Comparison of ENCODE assay signal across 8 mouse cellular contexts in genomic region chr13:107101598-107101997, GRCm38 (mm10).
DNase-seq lines count a peak whose midpoint lies in the region; ATAC-seq and TF ChIP-seq lines count a peak whose summit lies in the region.

No protein-coding gene starts in this region.

- H3K27ac ChIP-seq in ES-E14 (ENCODE audit: insufficient read depth, low read depth, low read length, poor library complexity, severe bottlenecking): no peak overlapping the region
- no peak overlapping the region for H3K27ac ChIP-seq in forebrain, embryonic 15.5 days (replicated peaks)
- H3K27ac ChIP-seq in layer of hippocampus, adult 2 months: no peak overlapping the region; the same call in 1 of the 2 replicates
- H3K27ac ChIP-seq in lung, embryonic 15.5 days: no peak overlapping the region

- in situ Hi-C loops in ES-E14 (cut with MboI; ENCODE audit: low sequenced_read_pairs in 2 of 2, unreplicated experiment in 2 of 2): no loop called here

- H3K4me3 ChIP-seq in ES-E14 (ENCODE audit: insufficient read depth in 1 of 2, low read depth in 1 of 2, low read length in 2 of 2, poor library complexity in 1 of 2, severe bottlenecking in 1 of 2): no peak overlapping the region
- no peak overlapping the region for H3K4me3 ChIP-seq in forebrain, embryonic 15.5 days
- H3K4me3 ChIP-seq in layer of hippocampus, adult 2 months: peak overlapping the region; percentile 45
- H3K4me3 ChIP-seq in lung, embryonic 15.5 days: 0 out of 2 replicates have a peak overlapping the region, but pooled peaks have one; percentile 17

- 21% methylated on average over 13 of the region's 13 CpGs for WGBS in forebrain, embryonic 15.5 days
- 19% methylated on average over 13 of the region's 13 CpGs for WGBS in lung, embryonic 15.5 days

- peak; percentile 73 for DNase-seq in ES-E14 (ENCODE audit: low read depth, low spot score)
- peak; percentile 28 for DNase-seq in cerebellum, adult 11-12 months
- DNase-seq in heart, postnatal 25 days (ENCODE audit: low spot score): peak; percentile 61
- peak; percentile 80 to 91 for DNase-seq in layer of hippocampus, adult 2 months (ENCODE audit: low spot score in 2 of 2)
- peak; percentile 50 for DNase-seq in ovary, adult 18-20 months (ENCODE audit: low spot score)
- DNase-seq in thymus, postnatal 0 days (ENCODE audit: low spot score): peak; percentile 88

- intact Hi-C loops in heart, postnatal 25 days (cut with DNase I): loop anchor here (5.0 to 10.0 kb wide), 2 partner anchors 124 to 157 kb away; partner anchors contain the start of gene Dimt1

- no peaks in the 10 kb centered on the region for H3K4me1 ChIP-seq in ES-E14 (ENCODE audit: control insufficient read depth in 2 of 2, insufficient read depth in 2 of 2, low read length in 2 of 2, poor library complexity in 1 of 2)
- H3K4me1 ChIP-seq in forebrain, embryonic 15.5 days: 0 out of 2 replicates have a peak, but pooled peaks cover 2% of the 10 kb centered on the region
- no peaks in the 10 kb centered on the region for H3K4me1 ChIP-seq in lung, embryonic 15.5 days

- H3K9me3 ChIP-seq in ES-E14 (ENCODE audit: control insufficient read depth, insufficient read depth, low read depth, low read length): no peaks in the 10 kb centered on the region
- H3K9me3 ChIP-seq in forebrain, embryonic 15.5 days: no peaks in the 10 kb centered on the region
- no peaks in the 10 kb centered on the region for H3K9me3 ChIP-seq in lung, embryonic 15.5 days

- peak; percentile 89 for ATAC-seq in forebrain, embryonic 15.5 days (replicated peaks)
- ATAC-seq in lung, embryonic 15.5 days (ENCODE audit: borderline replicate concordance, extremely low read depth, low FRiP score, low TSS enrichment): peak; percentile 81; the same call in 1 of the 2 replicates

- H3K4me2 ChIP-seq in forebrain, embryonic 15.5 days (replicated peaks): no peak overlapping the region
- peak overlapping the region; percentile 45 for H3K4me2 ChIP-seq in lung, embryonic 15.5 days

- no peaks in the 10 kb centered on the region for H3K27me3 ChIP-seq in forebrain, embryonic 15.5 days
- no peaks in the 10 kb centered on the region for H3K27me3 ChIP-seq in lung, embryonic 15.5 days

- H3K36me3 ChIP-seq in ES-E14 (ENCODE audit: control insufficient read depth, insufficient read depth, low read length, poor library complexity, severe bottlenecking): no peaks in the 10 kb centered on the region
- H3K36me3 ChIP-seq in forebrain, embryonic 15.5 days: no peaks in the 10 kb centered on the region
- no peaks in the 10 kb centered on the region for H3K36me3 ChIP-seq in lung, embryonic 15.5 days

- H3K9ac ChIP-seq in ES-E14 (ENCODE audit: insufficient read depth, low read depth, low read length, poor library complexity, severe bottlenecking): no peak overlapping the region
- H3K9ac ChIP-seq in forebrain, embryonic 15.5 days (replicated peaks): no peak overlapping the region
- no peak overlapping the region for H3K9ac ChIP-seq in lung, embryonic 15.5 days

- peak; percentile 99 for TF ChIP-seq CTCF in layer of hippocampus, adult 2 months (conservative IDR thresholded peaks at IDR 0.05)

TF ChIP-seq in ES-E14, 5 proteins besides CTCF, POLR2A, EP300 and RAD21:
- TF ChIP-seq ZNF384 (IDR thresholded peaks at IDR 0.05; ENCODE audit: low read depth, low read length): no peak
- no peak for TF ChIP-seq HCFC1 (IDR thresholded peaks at IDR 0.05; ENCODE audit: borderline replicate concordance, insufficient read depth, low read length)
- no peak for TF ChIP-seq CHD2 (IDR thresholded peaks at IDR 0.05; ENCODE audit: low read depth, low read length)
- TF ChIP-seq ZC3H11A (IDR thresholded peaks at IDR 0.05; ENCODE audit: borderline replicate concordance, low read depth, low read length): 0 out of 2 replicates have a peak, but pooled peaks have one; percentile 19
- no peak for TF ChIP-seq MAFK (IDR thresholded peaks at IDR 0.05; ENCODE audit: insufficient read depth, low read depth, low read length)

Comparison
In these comparisons a context has a peak if more than half of its experiments do, and no peak if none do; other contexts are left out.
1. DNase-seq: peak in every context shown above with its lines; median percentile 88 in thymus, postnatal 0 days; 86 in layer of hippocampus, adult 2 months; 73 in ES-E14; 61 in heart, postnatal 25 days; 50 in ovary, adult 18-20 months; 28 in cerebellum, adult 11-12 months.
2. H3K4me3 ChIP-seq: peak in layer of hippocampus, adult 2 months (single experiment) and lung, embryonic 15.5 days (single experiment); none in ES-E14 (0 of 2) and forebrain, embryonic 15.5 days (single experiment).